7 mouse cellular contexts compared by ENCODE assay signal in the genomic region with DNA sequence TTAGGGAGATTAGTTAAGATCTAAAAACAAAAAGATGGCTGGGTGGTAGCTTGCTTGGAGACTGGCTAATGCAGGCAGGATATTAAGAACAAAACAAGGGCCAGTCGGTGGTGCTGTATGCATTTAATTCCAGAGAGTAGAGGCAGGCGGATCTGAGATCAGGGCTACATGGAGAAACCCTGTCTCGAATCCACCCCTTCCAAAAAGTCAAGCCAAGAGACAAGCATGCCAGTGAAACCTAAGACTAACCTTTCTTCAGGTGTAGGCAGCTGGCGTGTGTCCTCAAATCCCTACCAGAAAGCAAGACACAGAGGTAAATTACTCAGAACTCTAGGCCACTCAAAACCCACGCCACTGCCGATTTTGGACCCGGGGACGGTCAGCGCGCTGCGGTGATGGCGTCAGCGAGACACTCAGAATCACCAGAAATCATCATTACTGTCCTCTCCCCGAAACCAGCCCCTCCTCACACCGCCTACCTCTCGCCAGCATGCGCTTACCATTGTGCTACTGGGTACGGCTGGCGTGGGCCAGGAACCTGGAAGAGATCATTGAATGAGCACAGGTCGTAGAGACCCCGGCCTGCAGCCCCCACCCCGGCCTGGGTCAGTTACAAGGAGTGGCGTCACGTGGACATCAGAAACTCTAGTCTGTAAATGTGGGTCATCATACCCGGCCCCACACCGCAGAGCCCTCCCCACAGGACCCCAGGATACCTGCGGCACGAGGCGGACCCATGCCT. TPM values are rescaled to one million over a fixed set of nuclear protein-coding genes. Genes with fewer than 3 reads are reported as not detected.
DNase-seq lines count a peak whose midpoint lies in the region; ATAC-seq and TF ChIP-seq lines count a peak whose summit lies in the region.

No protein-coding gene starts in this region.

- H3K9ac ChIP-seq in forebrain, embryonic 13.5 days = peak overlapping the region; percentile 100
- H3K9ac ChIP-seq in limb, embryonic 14.5 days (ENCODE audit: low read depth, low read length, severe bottlenecking) = peak overlapping the region; percentile 99

- peaks cover 27% of the 10 kb centered on the region for H3K36me3 ChIP-seq in forebrain, embryonic 13.5 days (ENCODE audit: poor library complexity, severe bottlenecking)
- peaks cover 23% of the 10 kb centered on the region for H3K36me3 ChIP-seq in limb, embryonic 14.5 days (ENCODE audit: control insufficient read depth, insufficient read depth, low read length)

- H3K4me2 ChIP-seq in forebrain, embryonic 13.5 days = peak overlapping the region; percentile 96
- H3K4me2 ChIP-seq in limb, embryonic 14.5 days (replicated peaks; ENCODE audit: low read depth, low read length, severe bottlenecking) = peak overlapping the region; percentile 89

- ATAC-seq in forebrain, embryonic 13.5 days = peak; percentile 66
- ATAC-seq in limb, embryonic 14.5 days (ENCODE audit: low FRiP score, low read depth) = no peak; the same call in 1 of the 2 replicates

- no peak for TF ChIP-seq POLR2A in brain, embryonic 14.5 days (IDR thresholded peaks at IDR 0.05; ENCODE audit: borderline replicate concordance, extremely low read depth, insufficient read depth, insufficient read length, poor library complexity, severe bottlenecking)
- TF ChIP-seq POLR2A in limb, embryonic 14.5 days (IDR thresholded peaks at IDR 0.05; ENCODE audit: borderline replicate concordance, extremely low read depth, insufficient read depth, insufficient read length) = no peak

- peaks cover 20% of the 10 kb centered on the region for H3K4me1 ChIP-seq in forebrain, embryonic 13.5 days
- H3K4me1 ChIP-seq in limb, embryonic 14.5 days (ENCODE audit: control insufficient read depth, insufficient read depth, low read length) = peaks cover 9% of the 10 kb centered on the region

- peaks cover 22% of the 10 kb centered on the region for H3K27me3 ChIP-seq in forebrain, embryonic 13.5 days
- peaks cover 7% of the 10 kb centered on the region; the same call in 1 of the 2 replicates for H3K27me3 ChIP-seq in limb, embryonic 14.5 days (ENCODE audit: control insufficient read depth, insufficient read depth, low read length)

- no peaks in the 10 kb centered on the region for H3K9me3 ChIP-seq in forebrain, embryonic 13.5 days (replicated peaks)
- no peaks in the 10 kb centered on the region for H3K9me3 ChIP-seq in limb, embryonic 14.5 days (ENCODE audit: control insufficient read depth, low read length)

- peak overlapping the region; percentile 95 for H3K27ac ChIP-seq in layer of hippocampus, adult 2 months
- peak overlapping the region; percentile 91 for H3K27ac ChIP-seq in forebrain, embryonic 13.5 days
- peak overlapping the region; percentile 95 for H3K27ac ChIP-seq in limb, embryonic 14.5 days (replicated peaks; ENCODE audit: low read depth, low read length)

- peak in 1 of 2 experiments; percentile 30 for DNase-seq in layer of hippocampus, adult 2 months (ENCODE audit: low spot score in 2 of 2)
- DNase-seq in layer of hippocampus, postnatal 10 days (ENCODE audit: low spot score in 2 of 2) = no peak
- DNase-seq in brain, embryonic 14.5 days (ENCODE audit: low read depth) = peak; percentile 43
- no peak for DNase-seq in limb, embryonic 14.5 days (ENCODE audit: low spot score)
- peak; percentile 38 for DNase-seq in right cerebral cortex, postnatal 14 days
- DNase-seq in thymus, postnatal 25 days = no peak

- WGBS in forebrain, embryonic 13.5 days = 1% methylated on average over 29 of the region's 29 CpGs
- under 1% methylated on average over 29 of the region's 29 CpGs for WGBS in limb, embryonic 14.5 days

- H3K4me3 ChIP-seq in layer of hippocampus, adult 2 months = peak overlapping the region; percentile 83
- H3K4me3 ChIP-seq in forebrain, embryonic 13.5 days = peak overlapping the region; percentile 99
- peak overlapping the region; percentile 98 for H3K4me3 ChIP-seq in limb, embryonic 14.5 days (replicated peaks; ENCODE audit: low read length)

- no peak for TF ChIP-seq CTCF in layer of hippocampus, adult 2 months (conservative IDR thresholded peaks at IDR 0.05)
- no peak for TF ChIP-seq CTCF in brain, embryonic 14.5 days (IDR thresholded peaks at IDR 0.05; ENCODE audit: borderline replicate concordance, extremely low read depth, insufficient read depth, insufficient read length)

RNA-seq across cellular contexts. Expression of a gene that starts 7.2 kb away (rescaled TPM):
- 10 to 100 TPM; 21.4 to 24.7 TPM for total RNA-seq in layer of hippocampus, adult 2 months (2021)
- total RNA-seq in layer of hippocampus, postnatal 10 days (2021) = 1 to 10 TPM; 4.3 to 5.3 TPM
- polyA plus RNA-seq in brain, embryonic 14.5 days (2012; rRNA removed) = 6.3 and 7.1 TPM in 2 replicates
- 0.10 and 0.12 TPM in 2 replicates for polyA plus RNA-seq in forebrain, embryonic 13.5 days (2015; fragmentation: Nextera tagmentation; extraction: Ambion mirVana)
- 22.8 and 25.6 TPM in 2 replicates for polyA plus RNA-seq in limb, embryonic 14.5 days (2012; rRNA removed)
- 1.6 and 2.2 TPM in 2 replicates for polyA plus RNA-seq in limb, embryonic 14.5 days (2014; fragmentation: Nextera tagmentation; extraction: Ambion mirVana)

RNA-seq across cellular contexts. Expression of a gene that starts 17.9 kb away (rescaled TPM):
- total RNA-seq in layer of hippocampus, adult 2 months (2021) = not detected
- not detected for total RNA-seq in layer of hippocampus, postnatal 10 days (2021)
- not detected in 2 replicates for polyA plus RNA-seq in brain, embryonic 14.5 days (2012; rRNA removed)
- not detected in 2 replicates for polyA plus RNA-seq in forebrain, embryonic 13.5 days (2015; fragmentation: Nextera tagmentation; extraction: Ambion mirVana)
- polyA plus RNA-seq in limb, embryonic 14.5 days (2012; rRNA removed) = not detected in 2 replicates
- polyA plus RNA-seq in limb, embryonic 14.5 days (2014; fragmentation: Nextera tagmentation; extraction: Ambion mirVana) = not detected in 2 replicates

RNA-seq across cellular contexts. Expression of a gene that starts 20.1 kb away (rescaled TPM):
- total RNA-seq in layer of hippocampus, adult 2 months (2021) = 10 to 100 TPM; 16.9 to 18.1 TPM
- total RNA-seq in layer of hippocampus, postnatal 10 days (2021) = 1 to 10 TPM; 6.8 to 8.7 TPM
- 6.3 and 6.6 TPM in 2 replicates for polyA plus RNA-seq in brain, embryonic 14.5 days (2012; rRNA removed)
- polyA plus RNA-seq in forebrain, embryonic 13.5 days (2015; fragmentation: Nextera tagmentation; extraction: Ambion mirVana) = 1.5 and 1.6 TPM in 2 replicates
- 6.5 and 7.1 TPM in 2 replicates for polyA plus RNA-seq in limb, embryonic 14.5 days (2012; rRNA removed)
- polyA plus RNA-seq in limb, embryonic 14.5 days (2014; fragmentation: Nextera tagmentation; extraction: Ambion mirVana) = 9.5 and 9.6 TPM in 2 replicates

RNA-seq across cellular contexts. Expression of a gene that starts 20.7 kb away (rescaled TPM):
- total RNA-seq in layer of hippocampus, adult 2 months (2021) = under 1 TPM; 0.44 to 0.49 TPM
- under 1 TPM; 0.30 to 0.38 TPM for total RNA-seq in layer of hippocampus, postnatal 10 days (2021)
- 0.14 and 0.40 TPM in 2 replicates for polyA plus RNA-seq in brain, embryonic 14.5 days (2012; rRNA removed)
- 1.00 and 1.3 TPM in 2 replicates for polyA plus RNA-seq in forebrain, embryonic 13.5 days (2015; fragmentation: Nextera tagmentation; extraction: Ambion mirVana)
- polyA plus RNA-seq in limb, embryonic 14.5 days (2012; rRNA removed) = 0.44 and 0.47 TPM in 2 replicates
- 0.85 and 1.4 TPM in 2 replicates for polyA plus RNA-seq in limb, embryonic 14.5 days (2014; fragmentation: Nextera tagmentation; extraction: Ambion mirVana)

RNA-seq across cellular contexts. Expression of a gene that starts 20.8 kb away (rescaled TPM):
- total RNA-seq in layer of hippocampus, adult 2 months (2021) = 10 to 100 TPM; 39.4 to 43.1 TPM
- 10 to 100 TPM; 23.6 to 24.4 TPM for total RNA-seq in layer of hippocampus, postnatal 10 days (2021)
- 28.0 and 29.6 TPM in 2 replicates for polyA plus RNA-seq in brain, embryonic 14.5 days (2012; rRNA removed)
- 18.0 and 18.7 TPM in 2 replicates for polyA plus RNA-seq in forebrain, embryonic 13.5 days (2015; fragmentation: Nextera tagmentation; extraction: Ambion mirVana)
- polyA plus RNA-seq in limb, embryonic 14.5 days (2012; rRNA removed) = 19.3 and 26.5 TPM in 2 replicates
- polyA plus RNA-seq in limb, embryonic 14.5 days (2014; fragmentation: Nextera tagmentation; extraction: Ambion mirVana) = 18.2 and 18.4 TPM in 2 replicates

Comparison
In these comparisons a context has a peak if more than half of its experiments do, and no peak if none do; other contexts are left out.
1. DNase-seq: peak in brain, embryonic 14.5 days (single experiment) and right cerebral cortex, postnatal 14 days (single experiment); none in layer of hippocampus, postnatal 10 days (0 of 2), limb, embryonic 14.5 days (single experiment) and thymus, postnatal 25 days (single experiment).
2. Peak in every context shown above with its lines, with median percentiles within 50 percentile points of each other: H3K27ac ChIP-seq and H3K4me3 ChIP-seq.